Mouse (Mus musculus): ENCODE results near the gene Cilp. TPM values are rescaled to one million over a fixed set of nuclear protein-coding genes. Genes with fewer than 3 reads are reported as not detected.
"Not testable (repeated sequence)": the region's sequence is repeated elsewhere in the genome, so short reads cannot be mapped to it uniquely, and the experiment has no call there.

Cilp gene
- total RNA-seq, 1 experiment: 0.09 TPM

DNA sequence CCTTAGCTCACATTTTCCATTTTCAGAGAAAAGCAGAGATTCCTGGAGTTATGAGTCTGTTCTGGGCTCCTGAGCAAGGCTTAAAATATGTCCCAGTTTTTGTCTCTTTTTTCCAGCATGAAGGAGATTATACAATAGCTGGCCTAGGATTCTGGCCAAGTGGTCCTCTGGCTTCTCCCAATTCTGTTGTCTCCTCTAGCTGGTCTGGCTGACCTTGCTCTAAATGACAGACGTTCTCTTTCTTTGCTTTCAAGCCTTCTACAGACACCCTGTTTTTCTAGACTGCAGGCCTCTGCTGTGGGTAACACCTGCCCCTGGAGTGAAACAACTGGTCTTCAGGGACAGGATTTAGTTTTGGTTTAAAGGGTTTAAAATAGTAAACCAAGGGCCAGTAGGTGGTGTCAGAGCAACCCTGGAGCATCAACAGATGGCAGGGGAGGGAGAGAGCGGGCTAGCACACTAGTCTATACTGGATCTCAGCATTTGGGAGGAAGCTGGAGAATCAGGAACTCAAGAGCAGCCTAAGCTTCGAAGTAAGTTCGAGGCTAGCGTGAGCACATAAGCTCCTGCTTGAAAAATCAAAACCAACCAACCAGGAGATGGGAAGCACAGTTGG, 16.7 kb downstream of the Cilp start:
- DNase-seq (ENCODE audit: low read depth, low spot score): no peak
- Histone ChIP-seq H3K9ac (ENCODE audit: insufficient read depth, low read depth, low read length, poor library complexity, severe bottlenecking) (no peak overlapping the region), H3K4me3 (ENCODE audit: insufficient read depth in 1 of 2, low read depth in 1 of 2, low read length in 2 of 2, poor library complexity in 1 of 2, severe bottlenecking in 1 of 2) (no peak overlapping the region), H3K27ac (ENCODE audit: insufficient read depth, low read depth, low read length, poor library complexity, severe bottlenecking) (no peak overlapping the region), H3K36me3 (ENCODE audit: control insufficient read depth, insufficient read depth, low read length, poor library complexity, severe bottlenecking) (no peaks in the 10 kb centered on the region), H3K9me3 (ENCODE audit: control insufficient read depth, insufficient read depth, low read depth, low read length) (no peaks in the 10 kb centered on the region), H3K4me1 (ENCODE audit: control insufficient read depth in 2 of 2, insufficient read depth in 2 of 2, low read length in 2 of 2, poor library complexity in 1 of 2) (no peaks in the 10 kb centered on the region)
- TF ChIP-seq CHD2 (IDR thresholded peaks at IDR 0.05; ENCODE audit: low read depth, low read length): no peak
- in situ Hi-C loops (cut with MboI; ENCODE audit: low sequenced_read_pairs in 2 of 2, unreplicated experiment in 2 of 2): no loop called here

- no peaks in the 10 kb centered on the region for H3K9me3 ChIP-seq (ENCODE audit: control insufficient read depth, insufficient read depth, low read depth, low read length)
- H3K9ac ChIP-seq (ENCODE audit: insufficient read depth, low read depth, low read length, poor library complexity, severe bottlenecking): no peak overlapping the region
- no peaks in the 10 kb centered on the region for H3K4me1 ChIP-seq (ENCODE audit: control insufficient read depth in 2 of 2, insufficient read depth in 2 of 2, low read length in 2 of 2, poor library complexity in 1 of 2)
- in situ Hi-C loops (cut with MboI; ENCODE audit: low sequenced_read_pairs in 2 of 2, unreplicated experiment in 2 of 2): no loop called here
- no peaks in the 10 kb centered on the region for H3K36me3 ChIP-seq (ENCODE audit: control insufficient read depth, insufficient read depth, low read length, poor library complexity, severe bottlenecking)
- H3K27ac ChIP-seq (ENCODE audit: insufficient read depth, low read depth, low read length, poor library complexity, severe bottlenecking): no peak overlapping the region
- peak; percentile 37 for DNase-seq (ENCODE audit: low read depth, low spot score)
- H3K4me3 ChIP-seq (ENCODE audit: insufficient read depth in 1 of 2, low read depth in 1 of 2, low read length in 2 of 2, poor library complexity in 1 of 2, severe bottlenecking in 1 of 2): no peak overlapping the region
- TF ChIP-seq ZC3H11A (IDR thresholded peaks at IDR 0.05; ENCODE audit: borderline replicate concordance, low read depth, low read length): 0 out of 2 replicates have a peak, but pooled peaks have one; percentile 32
- TF ChIP-seq HCFC1 (IDR thresholded peaks at IDR 0.05; ENCODE audit: borderline replicate concordance, insufficient read depth, low read length): no peak
Observed at GRCm38 (mm10) chr9:65283301-65283700, 18.3 kb downstream of the Cilp start.

GRCm38 (mm10) chr9:65288252-65288651, 23.3 kb downstream of the Cilp start:
- H3K4me3 ChIP-seq (ENCODE audit: insufficient read depth in 1 of 2, low read depth in 1 of 2, low read length in 2 of 2, poor library complexity in 1 of 2, severe bottlenecking in 1 of 2); H3K36me3 ChIP-seq (ENCODE audit: control insufficient read depth, insufficient read depth, low read length, poor library complexity, severe bottlenecking); H3K27ac ChIP-seq (ENCODE audit: insufficient read depth, low read depth, low read length, poor library complexity, severe bottlenecking); DNase-seq (ENCODE audit: low read depth, low spot score); H3K4me1 ChIP-seq (ENCODE audit: control insufficient read depth in 2 of 2, insufficient read depth in 2 of 2, low read length in 2 of 2, poor library complexity in 1 of 2); in situ Hi-C loops (cut with MboI; ENCODE audit: low sequenced_read_pairs in 2 of 2, unreplicated experiment in 2 of 2); H3K9me3 ChIP-seq (ENCODE audit: control insufficient read depth, insufficient read depth, low read depth, low read length); H3K9ac ChIP-seq (ENCODE audit: insufficient read depth, low read depth, low read length, poor library complexity, severe bottlenecking): not testable (repeated sequence)

- Histone ChIP-seq H3K9ac (ENCODE audit: insufficient read depth, low read depth, low read length, poor library complexity, severe bottlenecking) (no peak overlapping the region), H3K27ac (ENCODE audit: insufficient read depth, low read depth, low read length, poor library complexity, severe bottlenecking) (no peak overlapping the region), H3K4me3 (ENCODE audit: insufficient read depth in 1 of 2, low read depth in 1 of 2, low read length in 2 of 2, poor library complexity in 1 of 2, severe bottlenecking in 1 of 2) (no peak overlapping the region), H3K4me1 (ENCODE audit: control insufficient read depth in 2 of 2, insufficient read depth in 2 of 2, low read length in 2 of 2, poor library complexity in 1 of 2) (peaks cover 0 to 2% of the 10 kb centered on the region in 2 experiments; a peak in 1 of 4 replicates), H3K9me3 (ENCODE audit: control insufficient read depth, insufficient read depth, low read depth, low read length) (no peaks in the 10 kb centered on the region), H3K36me3 (ENCODE audit: control insufficient read depth, insufficient read depth, low read length, poor library complexity, severe bottlenecking) (no peaks in the 10 kb centered on the region)
- in situ Hi-C loops (cut with MboI; ENCODE audit: low sequenced_read_pairs in 2 of 2, unreplicated experiment in 2 of 2): no loop called here
- no peak for TF ChIP-seq HCFC1 (IDR thresholded peaks at IDR 0.05; ENCODE audit: borderline replicate concordance, insufficient read depth, low read length)
- TF ChIP-seq ZC3H11A (IDR thresholded peaks at IDR 0.05; ENCODE audit: borderline replicate concordance, low read depth, low read length): no peak
- no peak for TF ChIP-seq CHD2 (IDR thresholded peaks at IDR 0.05; ENCODE audit: low read depth, low read length)
- no peak for TF ChIP-seq MAFK (IDR thresholded peaks at IDR 0.05; ENCODE audit: insufficient read depth, low read depth, low read length)
- no peak for TF ChIP-seq ZNF384 (IDR thresholded peaks at IDR 0.05; ENCODE audit: low read depth, low read length)
- DNase-seq (ENCODE audit: low read depth, low spot score): no peak
Observed at GRCm38 (mm10) chr9:65289988-65290387, 25.0 kb downstream of the Cilp start.

GRCm38 (mm10) chr9:65292421-65292820, 27.4 kb downstream of the Cilp start:
- Histone ChIP-seq H3K4me3 (ENCODE audit: insufficient read depth in 1 of 2, low read depth in 1 of 2, low read length in 2 of 2, poor library complexity in 1 of 2, severe bottlenecking in 1 of 2) (no peak overlapping the region), H3K9ac (ENCODE audit: insufficient read depth, low read depth, low read length, poor library complexity, severe bottlenecking) (no peak overlapping the region), H3K9me3 (ENCODE audit: control insufficient read depth, insufficient read depth, low read depth, low read length) (no peaks in the 10 kb centered on the region), H3K4me1 (ENCODE audit: control insufficient read depth in 2 of 2, insufficient read depth in 2 of 2, low read length in 2 of 2, poor library complexity in 1 of 2) (peaks cover 0 to 2% of the 10 kb centered on the region in 2 experiments; a peak in 1 of 4 replicates), H3K27ac (ENCODE audit: insufficient read depth, low read depth, low read length, poor library complexity, severe bottlenecking) (no peak overlapping the region), H3K36me3 (ENCODE audit: control insufficient read depth, insufficient read depth, low read length, poor library complexity, severe bottlenecking) (no peaks in the 10 kb centered on the region)
- no peak for DNase-seq (ENCODE audit: low read depth, low spot score)
- TF ChIP-seq ZNF384 (IDR thresholded peaks at IDR 0.05; ENCODE audit: low read depth, low read length): no peak
- no peak for TF ChIP-seq HCFC1 (IDR thresholded peaks at IDR 0.05; ENCODE audit: borderline replicate concordance, insufficient read depth, low read length)
- TF ChIP-seq MAFK (IDR thresholded peaks at IDR 0.05; ENCODE audit: insufficient read depth, low read depth, low read length): no peak
- TF ChIP-seq ZC3H11A (IDR thresholded peaks at IDR 0.05; ENCODE audit: borderline replicate concordance, low read depth, low read length): no peak
- no peak for TF ChIP-seq CHD2 (IDR thresholded peaks at IDR 0.05; ENCODE audit: low read depth, low read length)
- in situ Hi-C loops (cut with MboI; ENCODE audit: low sequenced_read_pairs in 2 of 2, unreplicated experiment in 2 of 2): no loop called here
